ENCODE assay signal across 8 mouse cellular contexts in the genomic region with DNA sequence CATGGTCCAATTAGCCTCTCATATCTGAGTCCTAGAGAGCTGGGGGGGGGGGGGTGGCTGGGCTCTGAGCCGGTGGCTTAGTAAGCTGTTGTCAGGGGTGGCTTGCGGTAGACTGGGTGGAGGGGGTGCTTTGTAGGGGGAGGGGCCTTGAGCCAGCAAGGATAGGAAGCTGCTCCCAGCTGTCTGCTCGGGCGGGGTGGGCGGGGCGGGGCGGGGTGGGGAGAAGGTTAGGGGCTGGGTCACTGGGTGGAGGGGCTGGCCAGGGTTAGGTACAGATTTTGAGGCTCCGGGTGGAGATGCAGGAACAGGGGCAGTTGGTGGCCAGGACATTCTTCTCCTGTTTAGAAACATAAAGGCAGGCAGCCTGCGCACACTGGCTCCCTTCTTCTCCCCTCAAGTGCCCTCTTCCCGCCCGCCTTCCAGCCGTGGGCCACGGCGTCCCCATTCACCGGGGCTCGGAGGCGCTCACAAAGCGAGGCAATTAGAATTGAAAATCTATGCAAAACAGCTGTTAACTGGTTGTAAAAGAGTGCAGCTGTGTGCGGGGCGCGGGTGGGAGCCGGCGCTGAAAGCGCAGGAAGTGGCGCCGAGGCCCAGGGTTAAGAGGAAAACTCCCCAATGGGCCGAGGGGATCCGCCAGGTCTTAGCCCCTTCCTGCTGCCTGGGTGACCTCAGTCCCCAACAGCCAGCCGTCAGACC. TPM values are rescaled to one million over a fixed set of nuclear protein-coding genes. Genes with fewer than 3 reads are reported as not detected.
DNase-seq lines count a peak whose midpoint lies in the region; ATAC-seq and TF ChIP-seq lines count a peak whose summit lies in the region.

No protein-coding gene starts in this region.

- H3K27ac ChIP-seq in heart, embryonic 13.5 days (replicated peaks), result peak overlapping the region; percentile 93
- peak overlapping the region; percentile 93 for H3K27ac ChIP-seq in forebrain, embryonic 16.5 days (ENCODE audit: low read length)
- H3K27ac ChIP-seq in liver, postnatal 0 days (ENCODE audit: low read depth), result peak overlapping the region; percentile 44; the same call in 1 of the 2 replicates
- no peak overlapping the region for H3K27ac ChIP-seq in stomach, postnatal 0 days (replicated peaks)

- intact Hi-C loops in heart, postnatal 25 days (cut with DNase I), result no loop called here

- H3K27me3 ChIP-seq in heart, embryonic 13.5 days (replicated peaks), result 0 out of 2 replicates have a peak, but pooled peaks cover 3% of the 10 kb centered on the region
- H3K27me3 ChIP-seq in E14TG2a.4 (ENCODE audit: insufficient read depth, low read length), result no peaks in the 10 kb centered on the region
- no peaks in the 10 kb centered on the region for H3K27me3 ChIP-seq in forebrain, embryonic 16.5 days (replicated peaks; ENCODE audit: control insufficient read depth, insufficient read depth, low read length)
- no peaks in the 10 kb centered on the region for H3K27me3 ChIP-seq in liver, postnatal 0 days (ENCODE audit: insufficient read depth, low read length)
- H3K27me3 ChIP-seq in stomach, postnatal 0 days (ENCODE audit: control insufficient read depth, insufficient read depth, low read length), result no peaks in the 10 kb centered on the region

- no peak for TF ChIP-seq EP300 in liver, postnatal 0 days (IDR thresholded peaks at IDR 0.05; ENCODE audit: low read depth)
- no peak for TF ChIP-seq EP300 in stomach, postnatal 0 days (optimal IDR thresholded peaks at IDR 0.05)

- H3K4me2 ChIP-seq in heart, embryonic 13.5 days, result peak overlapping the region; percentile 62
- H3K4me2 ChIP-seq in forebrain, embryonic 16.5 days (ENCODE audit: low read length), result peak overlapping the region; percentile 41
- peak overlapping the region; percentile 51 for H3K4me2 ChIP-seq in liver, postnatal 0 days (ENCODE audit: low read depth, low read length)
- peak overlapping the region; percentile 36; the same call in 1 of the 2 replicates for H3K4me2 ChIP-seq in stomach, postnatal 0 days (replicated peaks; ENCODE audit: low read depth)

- no peak for DNase-seq in heart, postnatal 25 days (ENCODE audit: low spot score)
- peak; percentile 61 for DNase-seq in liver, postnatal 0 days
- DNase-seq in stomach, postnatal 0 days (ENCODE audit: low spot score), result peak; percentile 48
- no peak for DNase-seq in gastrocnemius, postnatal 4 days (ENCODE audit: low spot score in 2 of 2)
- DNase-seq in ovary, postnatal 14 days (ENCODE audit: low spot score), result no peak

- H3K4me3 ChIP-seq in heart, embryonic 13.5 days, result peak overlapping the region; percentile 28
- H3K4me3 ChIP-seq in E14TG2a.4 (replicated peaks; ENCODE audit: low read length), result peak overlapping the region; percentile 88
- H3K4me3 ChIP-seq in forebrain, embryonic 16.5 days (replicated peaks; ENCODE audit: low read length), result no peak overlapping the region
- no peak overlapping the region for H3K4me3 ChIP-seq in liver, postnatal 0 days (ENCODE audit: low read depth, low read length)
- H3K4me3 ChIP-seq in stomach, postnatal 0 days (ENCODE audit: low read depth, low read length), result no peak overlapping the region

- H3K4me1 ChIP-seq in heart, embryonic 13.5 days, result peaks cover 78% of the 10 kb centered on the region
- H3K4me1 ChIP-seq in E14TG2a.4 (replicated peaks; ENCODE audit: low read depth, low read length), result peaks cover 72% of the 10 kb centered on the region
- H3K4me1 ChIP-seq in forebrain, embryonic 16.5 days (replicated peaks; ENCODE audit: control insufficient read depth, insufficient read depth, low read length), result peaks cover 75% of the 10 kb centered on the region
- peaks cover 68% of the 10 kb centered on the region for H3K4me1 ChIP-seq in liver, postnatal 0 days (ENCODE audit: insufficient read depth)
- H3K4me1 ChIP-seq in stomach, postnatal 0 days (replicated peaks; ENCODE audit: control insufficient read depth, insufficient read depth), result peaks cover 8% of the 10 kb centered on the region; the same call in 1 of the 2 replicates

- no peak for ATAC-seq in heart, embryonic 13.5 days (ENCODE audit: extremely low read depth, insufficient number of reproducible peaks, low FRiP score, low TSS enrichment)
- ATAC-seq in forebrain, embryonic 16.5 days, result peak; percentile 58
- ATAC-seq in liver, postnatal 0 days, result no peak
- ATAC-seq in stomach, postnatal 0 days (ENCODE audit: low FRiP score, low TSS enrichment), result no peak

- H3K36me3 ChIP-seq in heart, embryonic 13.5 days, result no peaks in the 10 kb centered on the region
- no peaks in the 10 kb centered on the region for H3K36me3 ChIP-seq in E14TG2a.4 (ENCODE audit: insufficient read depth, low read length)
- H3K36me3 ChIP-seq in forebrain, embryonic 16.5 days (ENCODE audit: control insufficient read depth, insufficient read depth), result no peaks in the 10 kb centered on the region
- H3K36me3 ChIP-seq in liver, postnatal 0 days (replicated peaks; ENCODE audit: insufficient read depth, low read length), result no peaks in the 10 kb centered on the region
- no peaks in the 10 kb centered on the region for H3K36me3 ChIP-seq in stomach, postnatal 0 days (ENCODE audit: control insufficient read depth, insufficient read depth, low read length)

- WGBS in heart, embryonic 13.5 days, result 10% methylated on average over 28 of the region's 29 CpGs
- 2% methylated on average over 29 of the region's 29 CpGs for WGBS in forebrain, embryonic 16.5 days
- WGBS in liver, postnatal 0 days (ENCODE audit: insufficient replicate concordance), result 15% methylated on average over 27 of the region's 29 CpGs
- WGBS in stomach, postnatal 0 days, result 19% methylated on average over 27 of the region's 29 CpGs

- peak overlapping the region; percentile 75 for H3K9ac ChIP-seq in heart, embryonic 13.5 days
- H3K9ac ChIP-seq in forebrain, embryonic 16.5 days (replicated peaks; ENCODE audit: low read depth, low read length), result peak overlapping the region; percentile 35
- peak overlapping the region; percentile 34; the same call in 1 of the 2 replicates for H3K9ac ChIP-seq in liver, postnatal 0 days (replicated peaks)
- H3K9ac ChIP-seq in stomach, postnatal 0 days (ENCODE audit: low read length), result no peak overlapping the region

- no peaks in the 10 kb centered on the region for H3K9me3 ChIP-seq in heart, embryonic 13.5 days
- no peaks in the 10 kb centered on the region for H3K9me3 ChIP-seq in E14TG2a.4 (ENCODE audit: low read length)
- no peaks in the 10 kb centered on the region for H3K9me3 ChIP-seq in forebrain, embryonic 16.5 days (ENCODE audit: control insufficient read depth, low read length)
- H3K9me3 ChIP-seq in liver, postnatal 0 days (ENCODE audit: low read length), result no peaks in the 10 kb centered on the region
- no peaks in the 10 kb centered on the region for H3K9me3 ChIP-seq in stomach, postnatal 0 days (ENCODE audit: control insufficient read depth, low read length)

- no peak for TF ChIP-seq CTCF in E14TG2a.4 (conservative IDR thresholded peaks at IDR 0.05; ENCODE audit: low read length)
- no peak for TF ChIP-seq CTCF in liver, postnatal 0 days (IDR thresholded peaks at IDR 0.05; ENCODE audit: low read depth)
- TF ChIP-seq CTCF in stomach, postnatal 0 days (IDR thresholded peaks at IDR 0.05; ENCODE audit: low read depth), result no peak

RNA-seq across cellular contexts. Expression of a gene that starts 56.4 kb away (rescaled TPM):
- 79.8 and 80.4 TPM in 2 replicates for polyA plus RNA-seq in heart, embryonic 13.5 days (2015; fragmentation: Nextera tagmentation; extraction: Ambion mirVana)
- total RNA-seq in heart, postnatal 25 days (2021), result 1 to 10 TPM; 1.2 to 1.5 TPM
- 23.1 and 24.3 TPM in 2 replicates for polyA plus RNA-seq in forebrain, embryonic 16.5 days (2015; fragmentation: Nextera tagmentation; extraction: Ambion mirVana)
- polyA plus RNA-seq in liver, postnatal 0 days (2015; fragmentation: Nextera tagmentation; extraction: Ambion mirVana), result 18.6 and 20.3 TPM in 2 replicates
- polyA plus RNA-seq in stomach, postnatal 0 days (2015; fragmentation: Nextera tagmentation; extraction: Ambion mirVana), result 31.0 and 35.5 TPM in 2 replicates
- total RNA-seq in gastrocnemius, postnatal 4 days (2021), result 10 to 100 TPM; 22.5 to 26.3 TPM

Comparison
In these comparisons a context has a peak if more than half of its experiments do, and no peak if none do; other contexts are left out.
1. H3K4me3 ChIP-seq: peak in heart, embryonic 13.5 days (single experiment) and E14TG2a.4 (single experiment); none in forebrain, embryonic 16.5 days (single experiment), liver, postnatal 0 days (single experiment) and stomach, postnatal 0 days (single experiment).
2. DNase-seq: peak in liver, postnatal 0 days (single experiment) and stomach, postnatal 0 days (single experiment); none in heart, postnatal 25 days (single experiment), gastrocnemius, postnatal 4 days (0 of 2) and ovary, postnatal 14 days (single experiment).
3. Peak in every context shown above with its lines, with median percentiles within 50 percentile points of each other: H3K4me2 ChIP-seq.